Mouse (Mus musculus): ENCODE measurements around the gene Med24. TPM values are rescaled to one million over a fixed set of nuclear protein-coding genes. Genes with fewer than 3 reads are reported as not detected.

Med24 gene
- polyA plus RNA-seq, 1 experiment from 2014 or later, result 58.4 TPM

DNA sequence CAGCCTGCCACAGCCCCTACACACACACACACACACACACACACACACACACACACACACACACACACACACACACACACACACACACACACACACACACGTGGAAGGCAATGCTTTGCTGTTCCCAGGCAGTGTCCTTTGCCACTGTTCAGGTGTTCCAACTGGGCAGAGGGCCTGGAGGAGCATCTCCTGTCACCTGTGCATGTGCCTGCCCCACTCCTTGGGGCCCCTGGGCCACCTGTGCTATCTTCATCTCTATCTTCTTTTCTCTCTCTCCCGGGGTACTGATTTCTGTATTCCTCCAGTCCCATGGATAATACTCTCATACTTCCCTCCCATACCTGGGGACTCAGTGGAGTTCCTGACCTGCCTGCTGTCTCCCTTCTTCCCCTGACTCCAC, 37.1 kb upstream of the Med24 start:
- peaks cover 87% of the 10 kb centered on the region for H3K36me3 ChIP-seq (replicated peaks; ENCODE audit: control insufficient read depth, insufficient read depth)
- DNase-seq (ENCODE audit: low spot score), result no peak
- no peak for ATAC-seq (ENCODE audit: low FRiP score)
- H3K9me3 ChIP-seq (ENCODE audit: control insufficient read depth, low read length), result no peaks in the 10 kb centered on the region
- H3K9ac ChIP-seq, result peak overlapping the region; percentile 40; the same call in 1 of the 2 replicates
- H3K27ac ChIP-seq, result peak overlapping the region; percentile 77
- H3K4me3 ChIP-seq (replicated peaks; ENCODE audit: low read length), result no peak overlapping the region
- no peaks in the 10 kb centered on the region for H3K27me3 ChIP-seq (ENCODE audit: control insufficient read depth, insufficient read depth, low read length)
- 65% methylated on average over 1 of the region's 2 CpGs for WGBS
- H3K4me2 ChIP-seq (replicated peaks), result no peak overlapping the region
- peaks cover 37% of the 10 kb centered on the region for H3K4me1 ChIP-seq (replicated peaks; ENCODE audit: control insufficient read depth, insufficient read depth, low read length)

DNA sequence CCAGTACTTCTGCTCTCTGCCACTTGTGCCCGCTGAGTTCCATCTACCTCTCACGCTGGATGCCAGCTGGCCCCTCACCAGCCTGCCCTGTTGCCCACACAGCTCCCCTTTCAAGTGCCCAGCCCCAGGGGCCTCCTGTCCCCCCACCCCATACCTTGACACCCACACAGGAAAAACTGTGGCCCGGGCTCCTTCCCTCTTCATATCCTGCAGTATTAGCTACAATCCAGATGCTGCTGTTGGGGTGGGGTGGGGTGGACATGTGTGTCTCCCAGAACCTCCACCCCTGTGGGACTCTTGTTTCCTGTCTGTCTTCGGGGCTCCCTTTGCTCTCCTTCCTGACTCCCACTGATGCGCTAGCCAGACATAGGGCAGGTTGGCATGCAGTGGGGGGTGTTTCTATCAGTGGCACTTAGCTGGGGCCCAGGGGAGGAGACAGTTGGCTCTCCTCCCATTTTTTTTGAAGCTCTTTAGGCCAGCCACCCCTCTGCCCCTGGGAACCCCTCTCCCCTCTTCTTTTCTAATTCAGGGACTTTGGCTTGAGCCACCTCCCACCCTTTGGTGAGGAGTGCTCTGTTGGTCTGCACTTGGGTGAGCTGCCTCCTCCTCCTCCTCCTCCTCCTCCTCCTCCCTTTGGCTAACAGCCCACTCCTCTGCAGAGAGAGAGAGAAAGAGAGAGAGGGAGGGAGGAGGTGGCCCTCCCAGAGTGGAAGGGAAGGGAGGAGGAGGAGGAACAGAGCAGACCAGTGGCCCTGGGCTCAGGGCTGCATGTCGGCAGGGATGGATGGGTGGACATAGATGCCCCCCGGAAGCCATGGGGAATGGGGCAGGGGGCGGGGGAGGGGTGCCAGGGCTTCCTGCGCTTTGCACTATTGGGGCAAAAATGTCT, 36.4 kb upstream of the Med24 start:
- no peaks in the 10 kb centered on the region for H3K9me3 ChIP-seq (ENCODE audit: control insufficient read depth, low read length)
- H3K4me3 ChIP-seq (replicated peaks; ENCODE audit: low read length), result no peak overlapping the region
- peak overlapping the region; percentile 12; the same call in 1 of the 2 replicates for H3K4me2 ChIP-seq (replicated peaks)
- peaks cover 87% of the 10 kb centered on the region for H3K36me3 ChIP-seq (replicated peaks; ENCODE audit: control insufficient read depth, insufficient read depth)
- peaks cover 37% of the 10 kb centered on the region for H3K4me1 ChIP-seq (replicated peaks; ENCODE audit: control insufficient read depth, insufficient read depth, low read length)
- H3K9ac ChIP-seq, result no peak overlapping the region
- no peaks in the 10 kb centered on the region for H3K27me3 ChIP-seq (ENCODE audit: control insufficient read depth, insufficient read depth, low read length)
- H3K27ac ChIP-seq, result peak overlapping the region; percentile 77
- ATAC-seq (ENCODE audit: low FRiP score) (peak; percentile 16; the same call in 1 of the 2 replicates), DNase-seq (ENCODE audit: low spot score) (no peak)
- whole genome bisulfite sequencing, result 33% methylated on average over 9 of the region's 9 CpGs

DNA sequence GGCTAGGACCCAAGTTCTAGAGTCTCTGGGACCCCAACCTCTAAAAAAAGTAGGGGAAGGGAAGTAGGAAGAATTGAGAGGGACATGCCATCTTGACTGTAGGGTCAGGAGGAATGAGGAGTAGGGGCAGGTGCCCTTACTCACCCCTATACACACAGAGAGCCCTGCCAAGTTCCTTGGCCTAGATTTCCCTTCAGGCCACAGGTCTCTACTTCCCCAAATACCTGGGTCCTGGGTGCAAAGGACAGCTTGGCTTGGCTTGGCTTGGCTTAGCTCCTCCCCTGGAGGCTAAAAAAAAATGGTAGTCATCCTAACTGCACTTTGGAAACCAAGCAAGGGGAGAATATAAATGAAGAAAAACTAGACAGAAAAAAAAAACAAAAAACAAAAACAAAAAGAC, 35.5 kb upstream of the Med24 start:
- no peak overlapping the region for H3K27ac ChIP-seq
- H3K9ac ChIP-seq, result no peak overlapping the region
- no peak overlapping the region for H3K4me3 ChIP-seq (replicated peaks; ENCODE audit: low read length)
- H3K27me3 ChIP-seq (ENCODE audit: control insufficient read depth, insufficient read depth, low read length), result no peaks in the 10 kb centered on the region
- no peak for DNase-seq (ENCODE audit: low spot score)
- H3K36me3 ChIP-seq (replicated peaks; ENCODE audit: control insufficient read depth, insufficient read depth), result peaks cover 87% of the 10 kb centered on the region
- no peak for ATAC-seq (ENCODE audit: low FRiP score)
- no peak overlapping the region for H3K4me2 ChIP-seq (replicated peaks)
- H3K9me3 ChIP-seq (ENCODE audit: control insufficient read depth, low read length), result no peaks in the 10 kb centered on the region
- peaks cover 37% of the 10 kb centered on the region for H3K4me1 ChIP-seq (replicated peaks; ENCODE audit: control insufficient read depth, insufficient read depth, low read length)

DNA sequence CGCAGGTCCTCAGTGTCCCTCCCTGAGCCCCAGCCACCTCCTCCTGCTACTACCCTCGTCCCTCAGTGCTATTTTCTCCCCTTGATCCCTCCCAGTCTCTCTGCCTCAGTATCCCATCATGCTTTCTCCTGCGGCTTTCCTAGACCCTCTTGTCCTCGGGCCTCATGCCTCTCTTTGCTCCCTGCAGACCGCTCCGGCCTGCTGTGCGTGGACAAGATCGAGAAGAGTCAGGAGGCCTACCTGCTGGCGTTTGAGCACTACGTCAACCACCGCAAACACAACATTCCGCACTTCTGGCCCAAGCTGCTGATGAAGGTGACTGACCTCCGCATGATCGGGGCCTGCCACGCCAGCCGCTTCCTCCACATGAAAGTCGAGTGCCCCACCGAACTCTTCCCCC, 34.9 kb upstream of the Med24 start:
- no peak overlapping the region for H3K27ac ChIP-seq
- DNase-seq (ENCODE audit: low spot score) (no peak), ATAC-seq (ENCODE audit: low FRiP score) (no peak)
- H3K9ac ChIP-seq, result no peak overlapping the region
- H3K4me3 ChIP-seq (replicated peaks; ENCODE audit: low read length), result no peak overlapping the region
- no peak overlapping the region for H3K4me2 ChIP-seq (replicated peaks)
- H3K27me3 ChIP-seq (ENCODE audit: control insufficient read depth, insufficient read depth, low read length), result no peaks in the 10 kb centered on the region
- H3K9me3 ChIP-seq (ENCODE audit: control insufficient read depth, low read length), result no peaks in the 10 kb centered on the region
- H3K36me3 ChIP-seq (replicated peaks; ENCODE audit: control insufficient read depth, insufficient read depth), result peaks cover 84% of the 10 kb centered on the region
- 84% methylated on average over 18 of the region's 18 CpGs for WGBS
- peaks cover 37% of the 10 kb centered on the region for H3K4me1 ChIP-seq (replicated peaks; ENCODE audit: control insufficient read depth, insufficient read depth, low read length)

DNA sequence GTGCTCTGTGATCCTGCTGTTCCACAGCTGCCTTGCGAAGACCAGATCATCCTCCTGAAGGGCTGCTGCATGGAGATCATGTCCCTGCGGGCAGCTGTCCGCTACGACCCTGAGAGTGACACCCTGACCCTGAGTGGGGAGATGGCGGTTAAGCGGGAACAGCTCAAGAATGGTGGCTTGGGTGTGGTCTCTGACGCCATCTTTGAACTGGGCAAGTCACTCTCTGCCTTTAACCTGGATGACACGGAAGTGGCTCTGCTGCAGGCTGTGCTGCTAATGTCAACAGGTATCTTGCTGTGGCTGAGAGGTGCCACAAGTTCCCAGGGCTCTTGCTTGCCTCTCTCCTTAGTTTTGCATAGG, 34.2 kb upstream of the Med24 start:
- peaks cover 32% of the 10 kb centered on the region for H3K4me1 ChIP-seq (replicated peaks; ENCODE audit: control insufficient read depth, insufficient read depth, low read length)
- H3K4me2 ChIP-seq (replicated peaks), result no peak overlapping the region
- no peak overlapping the region for H3K4me3 ChIP-seq (replicated peaks; ENCODE audit: low read length)
- no peaks in the 10 kb centered on the region for H3K9me3 ChIP-seq (ENCODE audit: control insufficient read depth, low read length)
- 90% methylated on average over 8 of the region's 8 CpGs for WGBS
- no peak overlapping the region for H3K27ac ChIP-seq
- H3K36me3 ChIP-seq (replicated peaks; ENCODE audit: control insufficient read depth, insufficient read depth), result peaks cover 84% of the 10 kb centered on the region
- ATAC-seq (ENCODE audit: low FRiP score) (no peak), DNase-seq (ENCODE audit: low spot score) (no peak)
- no peaks in the 10 kb centered on the region for H3K27me3 ChIP-seq (ENCODE audit: control insufficient read depth, insufficient read depth, low read length)
- no peak overlapping the region for H3K9ac ChIP-seq

DNA sequence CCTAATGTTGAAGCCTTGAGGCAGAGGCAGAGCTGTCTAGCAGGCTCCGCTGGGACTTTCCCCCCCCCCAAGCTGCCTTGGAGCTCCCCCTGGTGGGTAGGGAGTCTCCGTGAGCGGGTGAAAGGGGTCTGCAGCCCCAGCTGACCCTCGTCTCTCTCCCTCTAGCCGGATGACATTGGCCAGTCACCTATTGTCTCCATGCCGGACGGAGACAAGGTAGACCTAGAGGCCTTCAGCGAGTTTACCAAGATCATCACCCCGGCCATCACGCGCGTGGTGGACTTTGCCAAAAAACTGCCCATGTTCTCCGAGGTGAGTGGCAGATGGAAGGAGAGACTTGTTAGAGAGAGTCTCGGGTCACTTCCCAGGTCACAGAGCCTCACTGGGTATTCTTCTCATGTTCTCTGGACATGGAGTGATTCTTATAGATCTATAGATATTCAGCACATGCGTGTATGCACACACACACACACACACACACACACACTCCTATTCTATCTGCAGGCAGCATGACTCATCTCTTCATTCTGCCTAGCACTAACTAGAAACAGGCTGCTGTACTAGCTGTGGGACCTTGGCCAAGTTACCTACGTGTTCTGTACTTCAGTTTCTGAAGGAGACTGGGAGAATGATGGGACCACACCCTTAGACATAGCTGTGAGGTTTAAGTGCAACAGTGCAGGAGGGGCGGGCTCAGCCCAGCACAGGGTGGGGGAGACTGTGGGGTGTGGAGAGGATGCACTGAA, 33.7 kb upstream of the Med24 start:
- Histone ChIP-seq H3K27me3 (ENCODE audit: control insufficient read depth, insufficient read depth, low read length) (no peaks in the 10 kb centered on the region), H3K4me3 (replicated peaks; ENCODE audit: low read length) (no peak overlapping the region), H3K4me1 (replicated peaks; ENCODE audit: control insufficient read depth, insufficient read depth, low read length) (peaks cover 27% of the 10 kb centered on the region), H3K4me2 (replicated peaks) (no peak overlapping the region), H3K9ac (no peak overlapping the region), H3K27ac (no peak overlapping the region), H3K9me3 (ENCODE audit: control insufficient read depth, low read length) (no peaks in the 10 kb centered on the region), H3K36me3 (replicated peaks; ENCODE audit: control insufficient read depth, insufficient read depth) (peaks cover 84% of the 10 kb centered on the region)
- ATAC-seq (ENCODE audit: low FRiP score) (no peak), DNase-seq (ENCODE audit: low spot score) (no peak)
- whole genome bisulfite sequencing, result 71% methylated on average over 17 of the region's 17 CpGs

DNA sequence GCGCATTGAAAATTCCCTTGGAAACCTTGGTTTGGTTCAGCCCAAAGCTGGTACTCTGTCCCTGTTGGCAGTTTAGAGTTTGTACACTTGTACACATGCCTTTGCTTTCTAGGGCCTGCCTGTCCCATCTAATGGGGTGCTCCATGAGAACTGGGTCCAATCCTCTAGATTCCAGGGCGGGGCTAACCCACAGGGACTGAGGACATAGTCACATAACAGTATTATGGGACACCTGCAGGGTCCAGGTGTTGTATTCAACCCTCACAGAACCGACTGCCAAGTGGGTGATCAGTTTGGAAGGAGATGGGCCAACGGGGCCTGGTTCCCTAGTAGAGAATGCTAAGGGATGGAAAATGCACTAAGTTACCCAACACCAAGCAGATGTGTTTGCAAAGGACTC, 32.7 kb upstream of the Med24 start:
- Histone ChIP-seq H3K27me3 (ENCODE audit: control insufficient read depth, insufficient read depth, low read length) (no peaks in the 10 kb centered on the region), H3K4me2 (replicated peaks) (no peak overlapping the region), H3K36me3 (replicated peaks; ENCODE audit: control insufficient read depth, insufficient read depth) (peaks cover 94% of the 10 kb centered on the region), H3K9ac (no peak overlapping the region), H3K27ac (no peak overlapping the region), H3K4me1 (replicated peaks; ENCODE audit: control insufficient read depth, insufficient read depth, low read length) (peaks cover 17% of the 10 kb centered on the region), H3K4me3 (replicated peaks; ENCODE audit: low read length) (no peak overlapping the region), H3K9me3 (ENCODE audit: control insufficient read depth, low read length) (no peaks in the 10 kb centered on the region)
- DNase-seq (ENCODE audit: low spot score), result no peak
- no peak for ATAC-seq (ENCODE audit: low FRiP score)
- WGBS, result 95% methylated on average over 4 of the region's 4 CpGs

DNA sequence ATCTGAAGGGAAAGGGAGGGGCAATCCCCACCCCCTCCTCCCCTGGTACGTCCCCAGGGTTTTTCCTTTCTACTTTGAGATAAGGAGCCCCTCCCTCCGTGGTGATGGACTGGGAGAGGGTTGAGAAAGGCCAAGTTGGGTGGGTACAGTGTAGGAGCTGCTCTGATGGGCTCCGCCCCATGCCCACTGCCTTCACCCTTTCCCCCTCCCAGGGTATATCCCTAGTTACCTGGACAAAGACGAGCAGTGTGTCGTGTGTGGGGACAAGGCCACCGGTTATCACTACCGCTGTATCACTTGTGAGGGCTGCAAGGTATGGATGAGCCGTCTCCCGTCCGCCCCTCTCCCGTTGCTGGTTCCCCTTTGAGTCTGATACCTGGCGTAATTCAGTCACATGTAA, 27.5 kb upstream of the Med24 start:
- Histone ChIP-seq H3K27ac (no peak overlapping the region), H3K36me3 (replicated peaks; ENCODE audit: control insufficient read depth, insufficient read depth) (peaks cover 76% of the 10 kb centered on the region), H3K9ac (no peak overlapping the region), H3K4me2 (replicated peaks) (no peak overlapping the region), H3K4me1 (replicated peaks; ENCODE audit: control insufficient read depth, insufficient read depth, low read length) (peaks cover 20% of the 10 kb centered on the region), H3K4me3 (replicated peaks; ENCODE audit: low read length) (no peak overlapping the region), H3K27me3 (ENCODE audit: control insufficient read depth, insufficient read depth, low read length) (no peaks in the 10 kb centered on the region), H3K9me3 (ENCODE audit: control insufficient read depth, low read length) (no peaks in the 10 kb centered on the region)
- WGBS, result 92% methylated on average over 12 of the region's 12 CpGs
- DNase-seq (ENCODE audit: low spot score), result no peak
- no peak for ATAC-seq (ENCODE audit: low FRiP score)

DNA sequence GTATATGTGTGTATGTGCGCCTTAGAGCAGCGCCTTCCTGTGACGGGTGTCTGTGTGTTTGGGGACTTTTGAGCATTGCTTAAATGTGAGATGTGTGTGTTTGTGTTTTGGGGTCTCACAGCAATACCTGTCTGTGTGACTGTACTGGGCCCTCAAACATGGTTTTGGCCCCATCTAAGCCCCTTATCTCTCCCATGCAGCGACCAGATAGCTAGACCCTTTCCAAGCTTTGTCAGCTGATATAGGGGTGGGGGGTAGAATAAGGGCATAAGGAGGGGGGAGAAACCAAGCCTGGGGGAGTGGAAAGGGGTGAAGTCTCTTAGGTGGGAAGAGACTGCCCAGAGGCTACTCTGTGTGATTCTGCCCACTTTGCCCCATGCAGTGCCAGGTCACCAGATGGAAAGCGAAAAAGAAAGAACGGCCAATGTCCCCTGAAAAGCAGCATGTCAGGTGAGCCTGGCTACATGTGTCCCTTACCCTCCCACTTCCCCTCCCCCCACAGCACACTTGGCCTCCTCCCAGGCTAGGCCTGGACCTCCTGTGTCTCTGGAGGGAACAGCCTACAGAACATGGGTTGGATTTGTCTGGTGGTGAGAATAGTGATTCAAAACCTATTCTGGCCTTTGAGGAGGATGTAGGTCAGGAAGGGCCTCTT, 26.6 kb upstream of the Med24 start:
- 94% methylated on average over 6 of the region's 6 CpGs for WGBS
- Histone ChIP-seq H3K9me3 (ENCODE audit: control insufficient read depth, low read length) (no peaks in the 10 kb centered on the region), H3K36me3 (replicated peaks; ENCODE audit: control insufficient read depth, insufficient read depth) (peaks cover 67% of the 10 kb centered on the region), H3K4me2 (replicated peaks) (no peak overlapping the region), H3K4me1 (replicated peaks; ENCODE audit: control insufficient read depth, insufficient read depth, low read length) (peaks cover 29% of the 10 kb centered on the region), H3K4me3 (replicated peaks; ENCODE audit: low read length) (no peak overlapping the region), H3K27me3 (ENCODE audit: control insufficient read depth, insufficient read depth, low read length) (no peaks in the 10 kb centered on the region), H3K27ac (no peak overlapping the region), H3K9ac (no peak overlapping the region)
- DNase-seq (ENCODE audit: low spot score), result no peak
- ATAC-seq (ENCODE audit: low FRiP score), result no peak
